Mouse (Mus musculus): ENCODE data around the gene Lpcat1.

Lpcat1 gene

GRCm38 (mm10) chr13:73564201-73564600, 97.2 kb downstream of the Lpcat1 start:
- DNase-seq = no peak

Measured in kidney, postnatal 25 days (tissue).